Mouse (Mus musculus): ENCODE measurements around the gene Dennd6a. TPM values are rescaled to one million over a fixed set of nuclear protein-coding genes. Genes with fewer than 3 reads are reported as not detected.

Gene Dennd6a
- 21.2 TPM for polyA plus RNA-seq (2015; fragmentation: Illumina TruSeq; extraction: RNeasy Lipid Tissue Mini Kit (QIAGEN cat#74804); ENCODE audit: low read depth, low replicate concordance)

DNA sequence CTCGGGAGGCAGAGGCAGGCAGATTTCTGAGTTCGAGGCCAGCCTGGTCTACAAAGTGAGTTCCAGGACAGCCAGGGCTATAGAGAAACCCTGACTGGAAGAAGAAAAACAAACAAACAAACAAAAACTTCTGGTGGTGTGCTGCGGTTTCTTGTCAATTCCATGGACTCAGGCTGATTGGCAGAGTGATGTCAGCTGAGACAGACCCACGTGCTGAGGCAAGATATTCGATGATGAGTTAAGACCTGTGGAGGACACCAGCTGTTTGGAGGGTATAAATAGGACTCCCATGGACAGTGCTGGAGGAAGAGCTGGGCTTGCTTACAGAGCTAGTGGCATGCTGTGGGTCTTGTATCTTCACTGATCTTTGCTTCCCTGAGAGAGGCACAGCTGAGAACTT is at the start of gene Dennd6a:
TSS of gene Dennd6a (plus strand) at position 301 of the 400 bp plus-strand sequence.

DNA sequence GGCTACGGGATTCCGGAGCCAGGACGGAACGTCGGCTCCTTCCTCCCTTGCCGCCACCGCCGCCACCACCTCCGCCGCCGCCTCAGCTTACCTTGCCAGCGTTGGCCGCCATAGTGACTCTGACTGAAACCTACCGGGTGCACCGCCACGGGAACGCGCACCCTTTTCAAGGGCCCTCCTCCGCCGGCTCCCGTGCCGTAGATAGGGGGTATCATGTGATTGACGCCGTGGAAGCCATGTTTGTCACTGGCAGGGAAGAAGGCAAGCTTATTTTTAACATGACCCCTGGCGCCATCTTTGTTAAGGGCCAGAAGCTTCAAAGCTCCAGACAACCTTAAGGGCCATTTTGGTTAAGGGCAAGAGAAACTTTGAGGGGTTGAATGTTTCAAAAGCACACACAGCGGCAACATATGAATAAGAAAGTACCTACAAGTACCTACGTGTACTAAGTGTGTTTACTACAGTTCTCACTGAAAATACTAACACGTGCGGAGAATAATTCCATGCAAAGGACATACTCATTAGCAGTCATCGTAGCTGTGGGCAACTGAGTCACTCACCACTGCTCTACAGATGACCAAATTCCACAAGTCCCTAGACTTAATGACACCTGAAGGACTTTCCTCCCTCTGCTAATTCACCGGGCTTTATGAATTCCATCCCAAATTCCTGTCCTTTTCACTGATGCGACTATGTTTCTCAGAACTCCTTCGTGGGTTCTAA is 38.7 kb upstream of the Dennd6a start, which contains the start of gene Slmap:
TSS of gene Slmap (minus strand) at position 175 of the 723 bp plus-strand sequence.

DNA sequence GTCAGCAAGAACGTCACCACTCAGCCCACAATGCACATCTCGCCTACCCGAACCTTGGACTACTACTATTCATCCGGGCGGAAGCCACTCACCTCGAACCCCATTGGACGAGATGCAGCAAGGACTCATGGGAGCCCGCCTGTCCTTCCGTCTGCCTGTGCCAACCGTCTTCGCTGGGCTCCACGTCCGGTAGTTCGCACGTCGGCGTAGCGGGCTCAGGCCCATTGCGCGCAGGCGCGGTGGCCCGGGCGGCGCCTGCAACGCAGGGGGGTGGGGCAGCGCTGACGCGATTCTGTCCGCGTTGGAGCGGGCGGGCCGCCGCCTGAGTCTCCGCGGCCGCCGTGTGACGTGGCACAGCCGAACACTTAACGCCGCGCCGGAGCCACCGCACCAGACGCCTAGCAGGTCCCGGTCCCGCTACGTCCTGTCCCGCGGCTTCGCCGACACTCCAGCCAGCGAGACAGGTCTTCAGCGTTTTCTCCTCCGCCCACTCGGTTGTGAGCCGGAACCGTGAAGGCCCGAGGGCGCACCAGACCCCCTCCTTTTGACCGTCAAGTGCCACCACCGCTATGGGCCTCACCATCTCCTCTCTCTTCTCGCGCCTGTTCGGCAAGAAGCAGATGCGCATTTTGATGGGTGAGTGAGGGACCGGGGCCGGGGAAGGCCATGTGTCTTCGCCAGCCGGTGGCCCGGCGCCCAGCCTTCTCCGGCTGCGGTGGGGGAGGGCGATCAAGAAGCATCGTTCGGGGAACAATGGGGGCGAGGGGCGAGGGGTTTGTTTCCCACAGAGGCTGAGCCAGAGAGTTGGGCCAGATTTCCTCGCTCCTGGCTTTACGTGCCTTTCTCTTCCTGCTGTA is 64.4 kb downstream of the Dennd6a start, which contains the start of gene Arf4:
TSS of gene Arf4 (plus strand) at position 224 of the 857 bp plus-strand sequence.

DNA sequence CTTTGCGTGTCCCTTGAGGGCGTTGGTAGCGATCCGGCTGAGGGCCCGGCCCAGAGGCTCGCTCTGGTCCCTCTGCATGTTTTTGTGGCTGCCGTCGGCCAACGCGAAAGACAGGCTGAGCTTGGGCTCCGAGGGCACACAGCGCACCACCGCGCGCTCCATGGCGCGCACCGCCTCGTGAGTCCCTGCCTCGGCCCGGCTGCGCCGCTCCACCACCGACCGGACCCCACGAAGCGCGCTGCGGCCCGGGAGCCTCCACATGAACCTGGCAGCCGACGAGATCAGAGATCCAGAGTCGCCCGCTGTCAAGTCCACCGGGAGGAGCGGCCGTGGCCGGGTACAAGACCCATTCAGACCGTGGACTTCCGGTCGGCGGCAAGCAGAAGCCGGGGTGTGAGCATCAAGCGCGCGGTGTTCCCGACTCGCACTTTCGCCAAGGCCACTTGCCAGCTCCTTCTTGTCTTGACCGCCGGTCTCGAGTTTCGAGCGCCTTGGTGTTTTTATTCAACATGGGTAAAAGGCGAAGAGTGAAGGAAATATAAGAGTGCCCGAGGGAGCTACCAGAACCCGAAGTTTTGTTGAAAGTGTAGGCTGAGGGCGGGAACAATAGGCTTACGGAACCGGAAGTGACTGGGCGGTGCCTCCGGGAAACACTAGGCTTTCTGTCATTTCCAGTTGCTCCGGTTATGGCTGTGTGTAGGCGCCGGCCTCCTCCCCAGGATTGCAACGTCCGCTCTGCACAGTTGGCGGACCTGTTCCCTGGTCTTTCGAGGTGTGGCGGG is 95.8 kb downstream of the Dennd6a start, which contains the start of gene Pde12:
TSS of gene Pde12 (minus strand) at position 592 of the 782 bp plus-strand sequence.

Other genes with a start within 250 kb of the Dennd6a start
- gene Slmap, start 38.9 kb upstream of the Dennd6a start, polyA plus RNA-seq (2015; fragmentation: Illumina TruSeq; extraction: RNeasy Lipid Tissue Mini Kit (QIAGEN cat#74804); ENCODE audit: low read depth, low replicate concordance) = 77.9 TPM
- 149 TPM for gene Arf4, start 64.2 kb downstream of the Dennd6a start, polyA plus RNA-seq (2015; fragmentation: Illumina TruSeq; extraction: RNeasy Lipid Tissue Mini Kit (QIAGEN cat#74804); ENCODE audit: low read depth, low replicate concordance)
- gene Pde12, start 96.0 kb downstream of the Dennd6a start, polyA plus RNA-seq (2015; fragmentation: Illumina TruSeq; extraction: RNeasy Lipid Tissue Mini Kit (QIAGEN cat#74804); ENCODE audit: low read depth, low replicate concordance) = 6.1 TPM
- 0.34 TPM for gene Dnah12, start 119.4 kb downstream of the Dennd6a start, polyA plus RNA-seq (2015; fragmentation: Illumina TruSeq; extraction: RNeasy Lipid Tissue Mini Kit (QIAGEN cat#74804); ENCODE audit: low read depth, low replicate concordance)